ENCODE assay signal across 12 mouse cellular contexts in the genomic region with DNA sequence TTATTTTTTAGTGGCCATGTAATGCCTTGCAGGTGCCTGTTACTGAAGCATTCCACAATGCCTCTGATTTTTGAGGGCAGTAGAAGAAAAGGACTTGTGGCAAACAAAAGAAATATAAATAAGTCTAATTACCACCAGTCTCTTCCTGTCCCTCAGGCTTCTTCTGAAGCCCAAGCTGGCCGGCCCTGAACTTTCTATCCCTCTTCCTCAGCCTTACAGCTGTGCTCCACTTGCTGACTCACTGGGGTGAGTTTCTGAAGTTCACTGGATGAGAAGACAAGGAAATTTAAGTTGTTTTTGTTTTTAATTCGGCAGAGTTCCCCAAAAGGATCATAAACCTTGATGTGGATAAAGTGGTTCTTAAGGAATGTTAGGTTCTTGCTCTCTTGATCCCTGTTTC.
"Had no signal": no experiment of that assay in that cellular context is flagged by ENCODE, and none has a peak within 500 bp of the region (broad histone marks: within the 10 kb centered on the region; RNA-seq: fewer than 3 reads in every experiment).

No protein-coding gene starts in this region.

- H3K4me3 ChIP-seq: kidney, embryonic 15.5 days; limb, embryonic 13.5 days had no signal

- DNase-seq: kidney, adult 2 months; kidney, postnatal 14 days; layer of hippocampus, adult 9-11 months; layer of hippocampus, postnatal 36 days; left cerebral cortex, postnatal 4 days; lung, adult 18-20 months; midbrain, embryonic 14.5 days; thymus, postnatal 4 days had no signal

- H3K9me3 ChIP-seq: kidney, embryonic 15.5 days; limb, embryonic 13.5 days had no signal

- H3K36me3 ChIP-seq: limb, embryonic 13.5 days had no signal

- H3K9ac ChIP-seq: kidney, embryonic 15.5 days; limb, embryonic 13.5 days; liver, embryonic 14.5 days had no signal

- H3K4me2 ChIP-seq: kidney, embryonic 15.5 days; limb, embryonic 13.5 days had no signal

- H3K27ac ChIP-seq: kidney, embryonic 15.5 days; limb, embryonic 13.5 days; liver, embryonic 14.5 days; stomach, postnatal 0 days had no signal

- H3K27me3 ChIP-seq: kidney, embryonic 15.5 days; limb, embryonic 13.5 days had no signal
